Mouse (Mus musculus): ENCODE data around the gene Gm10800.
"Not testable (repeated sequence)": the region's sequence is repeated elsewhere in the genome, so short reads cannot be mapped to it uniquely, and the experiment has no call there.

Gene Gm10800

GRCm38 (mm10) chr2:98667201-98667600 is at the start of gene Gm10800:
Gene Gm10800, minus strand, starts transcription at chr2:98667301.
- not testable (repeated sequence) for DNase-seq

- no peak for DNase-seq
Measured at GRCm38 (mm10) chr2:98697533-98697932, 30.4 kb upstream of the Gm10800 start.

GRCm38 (mm10) chr2:98661937-98662336 is 5.2 kb downstream of the Gm10800 start, which contains the start of gene Gm10801:
Gene Gm10801, plus strand, starts transcription at chr2:98662237.
- not testable (repeated sequence) for DNase-seq
